In genomic region chr19:7182273-7182949, GRCm38 (mm10) we compare ENCODE assay signal across 8 mouse cellular contexts. TPM values are rescaled to one million over a fixed set of nuclear protein-coding genes. Genes with fewer than 3 reads are reported as not detected.
DNase-seq lines count a peak whose midpoint lies in the region; ATAC-seq lines count a peak whose summit lies in the region.

No protein-coding gene starts in this region.

- peak; percentile 71 for ATAC-seq in heart, embryonic 16.5 days (replicated peaks; ENCODE audit: extremely low read depth, insufficient read depth, low FRiP score)
- no peak for ATAC-seq in liver, embryonic 15.5 days (ENCODE audit: insufficient read depth)
- ATAC-seq in neural tube, embryonic 15.5 days (ENCODE audit: low FRiP score), result peak; percentile 48

- WGBS in heart, embryonic 16.5 days, result 3% methylated on average over 23 of the region's 23 CpGs
- 16% methylated on average over 23 of the region's 23 CpGs for WGBS in liver, embryonic 15.5 days (ENCODE audit: insufficient replicate concordance)
- WGBS in neural tube, embryonic 15.5 days, result 4% methylated on average over 23 of the region's 23 CpGs

- peaks cover 9% of the 10 kb centered on the region; the same call in 1 of the 2 replicates for H3K27me3 ChIP-seq in heart, embryonic 16.5 days (ENCODE audit: control insufficient read depth, insufficient read depth, low read length)
- peaks cover 80% of the 10 kb centered on the region for H3K27me3 ChIP-seq in liver, embryonic 15.5 days
- H3K27me3 ChIP-seq in neural tube, embryonic 15.5 days (replicated peaks), result peaks cover 44% of the 10 kb centered on the region

- H3K4me1 ChIP-seq in heart, embryonic 16.5 days (ENCODE audit: control insufficient read depth, insufficient read depth, low read length), result peaks cover 32% of the 10 kb centered on the region
- 0 out of 2 replicates have a peak, but pooled peaks cover 7% of the 10 kb centered on the region for H3K4me1 ChIP-seq in liver, embryonic 15.5 days (replicated peaks)
- peaks cover 47% of the 10 kb centered on the region for H3K4me1 ChIP-seq in neural tube, embryonic 15.5 days

- no peaks in the 10 kb centered on the region for H3K36me3 ChIP-seq in heart, embryonic 16.5 days (ENCODE audit: control insufficient read depth, insufficient read depth)
- no peaks in the 10 kb centered on the region for H3K36me3 ChIP-seq in liver, embryonic 15.5 days (replicated peaks)
- no peaks in the 10 kb centered on the region for H3K36me3 ChIP-seq in neural tube, embryonic 15.5 days

- H3K4me3 ChIP-seq in heart, embryonic 16.5 days (ENCODE audit: low read length), result peak overlapping the region; percentile 30
- H3K4me3 ChIP-seq in liver, embryonic 15.5 days (replicated peaks), result no peak overlapping the region
- H3K4me3 ChIP-seq in neural tube, embryonic 15.5 days (replicated peaks), result no peak overlapping the region

- peak overlapping the region; percentile 51 for H3K9ac ChIP-seq in heart, embryonic 16.5 days (ENCODE audit: low read length)
- no peak overlapping the region for H3K9ac ChIP-seq in liver, embryonic 15.5 days
- H3K9ac ChIP-seq in neural tube, embryonic 15.5 days (replicated peaks), result no peak overlapping the region

- peak overlapping the region; percentile 64 for H3K4me2 ChIP-seq in heart, embryonic 16.5 days (ENCODE audit: low read depth, low read length)
- peak overlapping the region; percentile 36 for H3K4me2 ChIP-seq in liver, embryonic 15.5 days
- peak overlapping the region; percentile 37 for H3K4me2 ChIP-seq in neural tube, embryonic 15.5 days

- H3K9me3 ChIP-seq in heart, embryonic 16.5 days (replicated peaks; ENCODE audit: control insufficient read depth, low read length), result no peaks in the 10 kb centered on the region
- H3K9me3 ChIP-seq in liver, embryonic 15.5 days (replicated peaks), result no peaks in the 10 kb centered on the region
- no peaks in the 10 kb centered on the region for H3K9me3 ChIP-seq in neural tube, embryonic 15.5 days (replicated peaks)

- H3K27ac ChIP-seq in heart, embryonic 16.5 days (ENCODE audit: low read length), result peak overlapping the region; percentile 34; the same call in 1 of the 2 replicates
- H3K27ac ChIP-seq in liver, embryonic 15.5 days (replicated peaks), result no peak overlapping the region
- no peak overlapping the region for H3K27ac ChIP-seq in neural tube, embryonic 15.5 days (replicated peaks)

- DNase-seq in embryo, embryonic 11 days, result peak; percentile 51
- DNase-seq in embryo, embryonic 10.5 days (ENCODE audit: low spot score), result no peak
- DNase-seq in cerebellum, postnatal 4 days (ENCODE audit: low spot score in 2 of 2), result peak; percentile 97 to 99
- peak; percentile 95 for DNase-seq in kidney, postnatal 14 days
- peak; percentile 55 for DNase-seq in urinary bladder, postnatal 25 days (ENCODE audit: low spot score)

RNA-seq across cellular contexts. Expression of gene Otub1, which starts 23.7 kb away (rescaled TPM):
- polyA plus RNA-seq in heart, embryonic 16.5 days (2015; fragmentation: Nextera tagmentation; extraction: Ambion mirVana), result 140 and 141 TPM in 2 replicates
- 53.7 and 58.4 TPM in 2 replicates for polyA plus RNA-seq in liver, embryonic 15.5 days (2015; fragmentation: Nextera tagmentation; extraction: Ambion mirVana)
- 226 and 235 TPM in 2 replicates for polyA plus RNA-seq in neural tube, embryonic 15.5 days (2015; fragmentation: Nextera tagmentation; extraction: Ambion mirVana)

RNA-seq across cellular contexts. Expression of gene Cox8a, which starts 35.0 kb away (rescaled TPM):
- polyA plus RNA-seq in heart, embryonic 16.5 days (2015; fragmentation: Nextera tagmentation; extraction: Ambion mirVana), result 1,892 and 2,285 TPM in 2 replicates
- 485 and 535 TPM in 2 replicates for polyA plus RNA-seq in liver, embryonic 15.5 days (2015; fragmentation: Nextera tagmentation; extraction: Ambion mirVana)
- polyA plus RNA-seq in neural tube, embryonic 15.5 days (2015; fragmentation: Nextera tagmentation; extraction: Ambion mirVana), result 1,209 and 1,254 TPM in 2 replicates

RNA-seq across cellular contexts. Expression of gene Naa40, which starts 58.6 kb away (rescaled TPM):
- polyA plus RNA-seq in heart, embryonic 16.5 days (2015; fragmentation: Nextera tagmentation; extraction: Ambion mirVana), result 59.3 and 61.1 TPM in 2 replicates
- polyA plus RNA-seq in liver, embryonic 15.5 days (2015; fragmentation: Nextera tagmentation; extraction: Ambion mirVana), result 25.0 and 25.4 TPM in 2 replicates
- polyA plus RNA-seq in neural tube, embryonic 15.5 days (2015; fragmentation: Nextera tagmentation; extraction: Ambion mirVana), result 59.6 and 61.3 TPM in 2 replicates
